Mouse (Mus musculus): ENCODE data around the gene Inafm2. TPM values are rescaled to one million over a fixed set of nuclear protein-coding genes. Genes with fewer than 3 reads are reported as not detected.

Gene Inafm2
- polyA plus RNA-seq, 1 experiment from 2014 or later = 15.6 TPM

DNA sequence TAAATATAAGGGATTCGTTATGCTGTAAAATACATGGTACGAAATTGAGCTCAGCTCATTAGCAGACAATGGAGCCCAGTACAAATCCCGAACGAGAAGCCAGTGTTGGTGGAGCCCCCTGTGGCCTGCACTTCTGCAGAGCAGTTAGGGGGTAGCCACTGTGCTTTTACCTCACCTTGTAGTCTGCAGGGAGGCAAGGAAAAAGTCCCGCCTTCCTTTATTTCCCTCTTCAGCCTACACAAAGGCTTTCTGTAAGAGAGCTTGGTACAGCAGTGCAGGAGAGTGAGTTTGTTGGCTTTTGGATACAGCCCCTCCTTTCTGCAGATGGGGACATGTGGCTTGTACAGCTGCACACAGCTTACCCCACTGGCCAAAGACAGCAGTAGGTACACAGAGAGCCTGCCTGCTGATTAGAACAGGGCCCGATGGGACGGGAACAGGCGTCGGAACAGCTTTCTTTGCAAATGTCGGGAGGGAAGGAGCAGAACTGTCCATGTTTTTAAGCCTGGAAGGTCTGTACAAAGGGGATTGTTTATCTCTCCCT is 3.9 kb downstream of the Inafm2 start:
- Histone ChIP-seq H3K4me3 (replicated peaks) (no peak overlapping the region), H3K9ac (no peak overlapping the region), H3K27me3 (peaks cover 17% of the 10 kb centered on the region), H3K4me2 (no peak overlapping the region), H3K27ac (no peak overlapping the region), H3K36me3 (peaks cover 17% of the 10 kb centered on the region; the same call in 1 of the 2 replicates), H3K4me1 (peaks cover 41% of the 10 kb centered on the region), H3K9me3 (replicated peaks) (no peaks in the 10 kb centered on the region)
- 67% methylated on average over 10 of the region's 10 CpGs for whole genome bisulfite sequencing
- no peak for ATAC-seq (replicated peaks; ENCODE audit: low FRiP score)

DNA sequence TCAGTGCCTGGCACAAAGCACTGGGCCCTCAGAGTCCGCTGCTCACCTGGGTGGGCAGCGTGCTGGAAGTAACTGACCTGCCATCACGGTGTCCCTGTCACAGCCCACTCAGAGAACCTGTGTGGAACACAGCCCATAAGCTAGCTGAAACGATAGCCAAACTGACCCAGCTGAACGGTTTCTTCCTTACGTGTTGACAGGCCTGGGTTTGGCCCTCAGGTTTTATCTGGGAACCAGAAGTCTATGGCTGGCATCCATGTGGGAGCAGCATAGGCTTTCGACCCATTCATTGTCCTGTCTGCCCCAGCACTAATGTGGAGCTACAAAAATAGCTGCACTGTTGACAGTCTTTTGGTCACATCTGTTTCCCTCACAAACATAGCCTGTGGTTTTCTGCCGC is 4.9 kb downstream of the Inafm2 start:
- Histone ChIP-seq H3K9ac (no peak overlapping the region), H3K27ac (no peak overlapping the region), H3K4me3 (replicated peaks) (no peak overlapping the region), H3K4me2 (no peak overlapping the region), H3K9me3 (replicated peaks) (no peaks in the 10 kb centered on the region), H3K27me3 (peaks cover 9% of the 10 kb centered on the region; the same call in 1 of the 2 replicates), H3K4me1 (peaks cover 31% of the 10 kb centered on the region), H3K36me3 (peaks cover 17% of the 10 kb centered on the region; the same call in 1 of the 2 replicates)
- ATAC-seq (replicated peaks; ENCODE audit: low FRiP score) = no peak
- WGBS = 77% methylated on average over 8 of the region's 8 CpGs

DNA sequence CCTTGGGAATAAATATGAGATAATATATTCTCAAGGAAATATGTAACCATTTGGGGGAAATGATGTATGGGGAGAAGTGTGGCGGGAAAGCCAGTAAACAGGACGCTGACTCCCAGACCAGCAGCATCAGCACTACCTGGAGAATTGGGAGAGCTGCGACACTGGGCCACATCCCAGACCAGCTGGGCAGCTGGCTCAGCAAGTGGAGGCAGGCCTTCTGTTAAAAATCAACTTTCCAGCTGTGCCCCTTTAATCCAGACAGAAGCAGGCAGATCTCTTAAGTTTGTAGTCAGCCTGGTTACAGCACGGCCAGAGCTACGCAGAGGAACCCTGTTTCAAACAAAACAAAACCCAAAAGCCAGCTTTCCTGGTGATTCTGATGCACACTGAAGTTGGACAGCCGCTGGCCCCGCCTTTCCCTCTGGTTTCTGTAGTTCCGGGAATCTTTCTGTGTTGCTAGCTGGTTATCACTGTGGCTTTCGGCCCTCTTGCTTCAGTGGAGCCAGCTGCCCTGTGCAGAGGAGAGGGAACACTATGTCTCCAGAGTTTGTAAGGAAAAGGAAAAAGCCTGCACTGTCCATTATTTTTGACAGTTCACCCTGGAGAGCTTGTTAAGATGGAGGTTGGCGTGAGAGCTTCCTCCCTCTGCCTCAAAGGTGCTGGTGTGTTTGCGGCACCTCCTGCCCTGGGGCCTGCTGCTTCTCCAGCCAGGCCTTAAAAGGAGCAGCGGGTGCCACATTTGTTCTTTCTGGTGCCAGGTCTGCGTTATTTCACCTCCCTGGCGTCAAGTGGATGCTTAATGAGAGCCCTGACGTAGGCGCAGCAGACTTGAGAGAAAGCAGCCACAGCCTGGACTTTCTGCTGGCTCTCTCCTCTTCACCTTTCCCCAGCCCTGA is 6.6 kb downstream of the Inafm2 start:
- WGBS = 62% methylated on average over 16 of the region's 16 CpGs
- no peak overlapping the region for H3K9ac ChIP-seq
- no peak for ATAC-seq (replicated peaks; ENCODE audit: low FRiP score)
- peaks cover 21% of the 10 kb centered on the region for H3K4me1 ChIP-seq
- H3K4me2 ChIP-seq = no peak overlapping the region
- no peak overlapping the region for H3K4me3 ChIP-seq (replicated peaks)
- 0 out of 2 replicates have a peak overlapping the region, but pooled peaks have one; percentile 24 for H3K27ac ChIP-seq
- peaks cover 9% of the 10 kb centered on the region; the same call in 1 of the 2 replicates for H3K27me3 ChIP-seq
- H3K9me3 ChIP-seq (replicated peaks) = no peaks in the 10 kb centered on the region
- peaks cover 17% of the 10 kb centered on the region; the same call in 1 of the 2 replicates for H3K36me3 ChIP-seq

DNA sequence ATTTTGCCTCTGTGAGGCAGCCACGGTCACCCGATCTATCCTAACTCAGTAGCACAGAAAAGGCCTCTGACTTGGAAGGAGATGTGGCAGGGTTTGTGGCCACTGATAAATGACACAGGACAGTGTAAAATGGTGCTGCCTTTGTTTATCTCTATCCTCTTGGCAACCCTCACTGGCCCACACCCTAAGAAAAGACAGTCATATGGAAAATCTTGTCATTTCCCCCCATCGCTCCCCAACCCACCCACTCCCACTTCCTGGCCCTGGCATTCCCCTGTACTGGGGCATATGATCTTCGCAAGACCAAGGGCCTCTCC is 7.2 kb downstream of the Inafm2 start:
- H3K9me3 ChIP-seq (replicated peaks) = no peaks in the 10 kb centered on the region
- WGBS = 50% methylated on average over 4 of the region's 4 CpGs
- no peak for ATAC-seq (replicated peaks; ENCODE audit: low FRiP score)
- peaks cover 17% of the 10 kb centered on the region; the same call in 1 of the 2 replicates for H3K36me3 ChIP-seq
- peaks cover 15% of the 10 kb centered on the region for H3K4me1 ChIP-seq
- no peak overlapping the region for H3K4me3 ChIP-seq (replicated peaks)
- H3K27ac ChIP-seq = no peak overlapping the region
- H3K9ac ChIP-seq = no peak overlapping the region
- no peak overlapping the region for H3K4me2 ChIP-seq
- peaks cover 15% of the 10 kb centered on the region for H3K27me3 ChIP-seq

DNA sequence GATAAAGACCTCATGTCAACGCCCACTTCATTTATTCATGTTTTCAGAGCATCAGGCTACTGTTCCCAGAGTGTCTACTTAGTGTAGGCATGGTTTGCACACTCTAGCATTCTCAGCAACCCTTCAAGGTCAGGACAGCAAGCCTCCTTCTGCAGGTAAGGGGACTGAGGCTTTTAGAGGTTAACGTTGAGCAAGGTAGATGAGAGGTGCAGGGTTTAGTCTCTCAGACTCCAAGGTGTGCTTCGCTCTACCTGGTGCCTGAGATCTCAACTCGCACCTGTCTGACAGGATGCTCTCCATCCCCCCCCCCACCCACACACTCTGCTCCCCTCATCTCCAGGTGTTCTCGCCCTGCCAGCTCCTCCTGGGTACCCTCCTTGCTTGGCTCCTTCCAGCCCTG is 8.6 kb downstream of the Inafm2 start:
- 93% methylated on average over 5 of the region's 5 CpGs for WGBS
- Histone ChIP-seq H3K9ac (no peak overlapping the region), H3K36me3 (peaks cover 12% of the 10 kb centered on the region; the same call in 1 of the 2 replicates), H3K4me3 (replicated peaks) (no peak overlapping the region), H3K27ac (no peak overlapping the region), H3K4me1 (peaks cover 10% of the 10 kb centered on the region; the same call in 1 of the 2 replicates), H3K9me3 (replicated peaks) (no peaks in the 10 kb centered on the region), H3K27me3 (peaks cover 24% of the 10 kb centered on the region), H3K4me2 (no peak overlapping the region)
- no peak for ATAC-seq (replicated peaks; ENCODE audit: low FRiP score)

DNA sequence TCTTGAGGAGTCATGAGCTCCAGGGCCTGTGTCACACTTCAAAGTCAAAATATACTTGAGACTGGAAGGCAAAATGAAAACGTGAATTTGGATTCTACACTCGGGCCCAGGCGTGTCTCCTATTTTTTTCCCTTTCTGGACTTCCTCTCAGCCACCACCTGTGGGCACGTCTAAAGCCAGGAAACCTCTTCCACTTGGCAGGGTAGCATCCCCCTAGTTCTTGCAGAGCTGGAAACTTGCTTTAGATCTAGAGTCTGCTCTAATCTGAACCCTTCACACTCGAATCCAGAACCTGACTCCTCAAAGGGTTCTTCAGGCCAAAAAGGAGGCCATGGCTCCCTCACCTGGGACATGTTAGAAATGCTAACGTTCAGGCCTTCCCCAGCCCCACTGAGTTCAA is 9.8 kb downstream of the Inafm2 start:
- no peak overlapping the region for H3K9ac ChIP-seq
- H3K4me1 ChIP-seq = peaks cover 8% of the 10 kb centered on the region
- ATAC-seq (replicated peaks; ENCODE audit: low FRiP score) = no peak

DNA sequence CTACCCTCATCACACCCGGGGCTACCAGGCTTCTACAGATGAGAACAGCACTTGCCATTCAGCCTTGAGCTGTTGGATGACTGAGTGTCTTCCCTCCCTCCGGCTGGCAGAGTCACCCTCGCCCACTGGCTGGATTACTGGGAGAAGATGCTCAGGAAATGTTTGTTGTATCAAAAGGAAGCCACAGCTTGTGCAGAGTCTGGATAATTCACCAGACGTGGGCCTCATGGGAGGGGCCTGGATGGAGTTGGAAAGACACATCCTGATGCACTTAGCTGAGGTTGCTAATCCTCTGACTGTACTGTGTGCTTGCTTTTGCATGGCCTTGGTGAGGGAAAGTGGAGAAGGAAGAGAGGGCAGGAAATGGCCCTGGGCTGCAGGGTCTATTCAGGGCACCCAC is 10.5 kb downstream of the Inafm2 start:
- Histone ChIP-seq H3K4me1 (peaks cover 12% of the 10 kb centered on the region), H3K9ac (no peak overlapping the region), H3K27ac (no peak overlapping the region), H3K4me3 (replicated peaks) (no peak overlapping the region), H3K36me3 (no peaks in the 10 kb centered on the region), H3K27me3 (peaks cover 36% of the 10 kb centered on the region), H3K9me3 (replicated peaks) (no peaks in the 10 kb centered on the region), H3K4me2 (no peak overlapping the region)
- 81% methylated on average over 4 of the region's 4 CpGs for WGBS
- ATAC-seq (replicated peaks; ENCODE audit: low FRiP score) = no peak

More for the DNA sequence above, 9.8 kb downstream of the Inafm2 start:
- peaks cover 29% of the 10 kb centered on the region for H3K27me3 ChIP-seq
- H3K27ac ChIP-seq = no peak overlapping the region
- H3K4me2 ChIP-seq = no peak overlapping the region
- H3K36me3 ChIP-seq = peaks cover 2% of the 10 kb centered on the region; the same call in 1 of the 2 replicates
- no peaks in the 10 kb centered on the region for H3K9me3 ChIP-seq (replicated peaks)
- H3K4me3 ChIP-seq (replicated peaks) = no peak overlapping the region
- 82% methylated on average over 6 of the region's 6 CpGs for WGBS

DNA sequence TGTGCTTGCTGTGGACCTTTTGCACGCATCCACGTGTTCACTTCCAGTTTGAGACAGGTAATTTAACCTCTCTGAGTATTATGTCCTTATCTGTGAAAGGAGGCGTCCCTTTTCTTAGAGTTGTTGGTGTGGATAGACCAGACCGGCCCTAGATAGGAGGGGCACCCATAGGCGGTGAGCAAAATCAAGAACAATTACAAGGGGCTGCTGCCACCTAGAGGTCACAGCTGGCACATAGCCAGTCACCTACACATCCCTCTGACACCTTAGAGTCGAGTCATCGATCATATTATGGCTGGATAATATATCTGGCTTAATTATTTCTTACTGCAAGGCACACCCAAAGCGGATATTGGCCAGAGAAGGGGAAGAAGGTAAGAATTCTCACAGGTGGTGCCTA is 14.3 kb downstream of the Inafm2 start:
- Histone ChIP-seq H3K4me1 (peaks cover 38% of the 10 kb centered on the region), H3K4me2 (no peak overlapping the region), H3K9me3 (replicated peaks) (no peaks in the 10 kb centered on the region), H3K27ac (no peak overlapping the region), H3K9ac (no peak overlapping the region), H3K4me3 (replicated peaks) (no peak overlapping the region), H3K36me3 (no peaks in the 10 kb centered on the region), H3K27me3 (peaks cover 42% of the 10 kb centered on the region)
- ATAC-seq (replicated peaks; ENCODE audit: low FRiP score) = no peak
- 12% methylated on average over 8 of the region's 8 CpGs for WGBS

DNA sequence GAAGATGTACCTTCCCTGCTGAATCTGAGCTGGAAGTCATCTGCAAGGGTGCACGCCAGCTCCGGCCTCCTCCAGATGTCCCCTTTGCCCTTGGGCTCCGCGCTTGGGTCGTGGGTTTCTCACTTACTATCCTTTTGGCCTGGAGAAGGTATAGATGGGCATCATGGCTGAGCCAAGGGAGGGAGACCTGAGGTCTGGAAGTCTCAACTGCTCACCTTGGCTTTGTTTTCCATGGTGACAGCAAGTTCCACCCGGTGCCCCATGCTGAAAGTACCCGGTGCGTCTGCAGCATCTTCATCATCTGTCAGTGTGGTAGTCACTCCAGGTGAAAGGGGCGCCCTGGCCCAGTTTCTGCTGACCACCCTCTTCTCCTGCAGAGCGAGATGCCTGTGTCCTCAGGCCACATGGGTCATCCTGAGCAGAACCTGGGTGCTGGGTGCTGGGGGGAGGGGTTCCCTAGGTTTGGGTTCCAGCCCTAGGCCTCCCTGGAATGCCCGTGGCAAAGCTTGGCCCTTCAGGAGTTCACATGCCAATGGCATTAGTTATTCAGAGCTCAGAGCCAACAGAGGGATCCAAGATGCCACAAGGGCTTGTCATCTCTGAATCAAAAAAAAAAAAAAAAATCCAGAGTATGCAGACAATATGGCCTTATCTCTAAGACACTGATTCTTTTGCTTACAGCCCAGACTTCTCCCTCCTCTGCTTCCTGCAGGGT is 14.9 kb downstream of the Inafm2 start:
- Histone ChIP-seq H3K9ac (no peak overlapping the region), H3K4me3 (replicated peaks) (no peak overlapping the region), H3K27me3 (peaks cover 42% of the 10 kb centered on the region), H3K36me3 (no peaks in the 10 kb centered on the region), H3K9me3 (replicated peaks) (no peaks in the 10 kb centered on the region), H3K4me2 (no peak overlapping the region), H3K27ac (no peak overlapping the region), H3K4me1 (peaks cover 38% of the 10 kb centered on the region)
- WGBS = 80% methylated on average over 11 of the region's 11 CpGs
- ATAC-seq (replicated peaks; ENCODE audit: low FRiP score) = no peak

DNA sequence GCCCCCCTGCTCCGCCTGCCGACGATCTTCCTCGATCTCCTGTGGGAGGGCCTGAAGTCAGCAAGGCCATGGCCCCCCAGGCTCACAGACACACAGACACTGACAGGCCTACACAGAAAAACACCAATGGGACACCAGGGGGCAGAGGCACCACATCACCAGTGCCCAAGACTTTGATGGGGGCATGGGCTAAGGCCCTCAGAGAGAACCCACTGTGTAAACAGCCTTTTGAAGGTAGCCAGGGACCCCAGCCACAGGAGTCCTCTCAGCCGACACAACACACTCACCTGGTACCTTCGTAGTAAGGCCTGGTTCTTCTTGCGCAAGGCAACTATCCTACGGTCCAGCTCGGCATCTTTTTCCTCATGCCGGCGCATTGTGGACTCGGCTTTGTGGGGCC is 15.8 kb downstream of the Inafm2 start:
- Histone ChIP-seq H3K9ac (no peak overlapping the region), H3K27ac (peak overlapping the region; percentile 90), H3K4me1 (peaks cover 38% of the 10 kb centered on the region), H3K4me3 (replicated peaks) (no peak overlapping the region), H3K27me3 (peaks cover 42% of the 10 kb centered on the region), H3K9me3 (replicated peaks) (no peaks in the 10 kb centered on the region), H3K4me2 (peak overlapping the region; percentile 59), H3K36me3 (no peaks in the 10 kb centered on the region)
- ATAC-seq (replicated peaks; ENCODE audit: low FRiP score) = no peak
- WGBS = 88% methylated on average over 12 of the region's 12 CpGs

DNA sequence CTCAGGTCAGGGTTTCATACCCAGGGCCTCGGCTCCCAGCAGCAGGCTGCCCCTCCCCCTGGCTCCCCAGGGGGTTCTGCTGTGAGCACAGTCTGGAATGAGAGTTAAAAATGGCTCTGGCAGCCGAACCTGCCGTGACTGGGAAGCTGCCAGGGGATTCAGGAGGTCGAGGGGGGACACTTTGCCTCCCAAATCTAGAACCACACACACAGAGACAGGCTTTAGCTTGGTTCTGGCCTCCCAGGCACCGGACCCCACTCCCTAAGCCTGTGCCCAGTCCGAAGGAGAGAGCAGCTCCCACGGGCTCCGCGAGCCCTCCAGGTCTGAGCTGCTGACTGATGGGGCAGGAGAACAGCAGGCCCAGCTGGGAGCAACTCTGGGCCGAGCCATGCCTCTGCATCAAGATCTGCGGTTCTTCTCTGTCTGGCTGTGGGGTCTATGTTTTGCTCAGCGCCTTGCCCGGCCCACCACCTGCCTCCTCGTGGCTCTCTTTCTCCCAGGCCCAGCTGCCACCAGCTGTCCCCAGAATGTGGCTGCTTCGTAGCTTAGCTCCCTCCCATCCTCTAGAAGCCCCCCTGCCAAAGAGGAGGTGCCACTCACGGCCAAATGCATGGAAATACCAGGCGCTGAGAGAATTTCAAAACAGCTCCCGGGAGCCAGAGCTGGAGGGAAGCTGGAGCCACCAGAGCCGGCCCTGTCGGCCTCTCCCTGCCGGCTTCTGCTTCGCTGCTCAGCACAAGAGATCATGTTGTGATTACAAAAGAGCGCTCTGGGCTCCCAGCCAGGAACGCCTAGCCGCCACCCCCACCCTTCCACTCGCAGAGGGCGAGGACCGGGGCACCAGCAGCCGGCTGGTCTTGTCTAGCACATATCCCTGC is 16.6 kb downstream of the Inafm2 start, which contains the start of gene Ccdc9b:
TSS of gene Ccdc9b (minus strand) at position 756 of the 878 bp plus-strand sequence.
- Histone ChIP-seq H3K4me3 (replicated peaks) (peak within 1 kb of the TSS; percentile 29), H3K4me2 (peak within 1 kb of the TSS; percentile 59), H3K27ac (peak within 1 kb of the TSS; percentile 90), H3K4me1 (peaks cover 38% of the 10 kb centered on the region), H3K9ac (peak within 1 kb of the TSS; percentile 38), H3K9me3 (replicated peaks) (no peaks in the 10 kb centered on the region), H3K36me3 (no peaks in the 10 kb centered on the region), H3K27me3 (peaks cover 42% of the 10 kb centered on the region)
- WGBS = 9% methylated on average over 29 of the region's 29 CpGs
- ATAC-seq (replicated peaks; ENCODE audit: low FRiP score) = peak; percentile 79

Measured in kidney, embryonic 15.5 days (tissue).